Mouse (Mus musculus) thymus, postnatal 10 days (tissue): Measurements from ENCODE around the gene Bbs9.

Source experiments
- DNase-seq, 2 experiments: peaks; one replicate each; pipeline ENCODE4 v3.0.0; 2021; ENCODE audit warnings: low spot score in 2 of 2

The Bbs9 gene

DNA sequence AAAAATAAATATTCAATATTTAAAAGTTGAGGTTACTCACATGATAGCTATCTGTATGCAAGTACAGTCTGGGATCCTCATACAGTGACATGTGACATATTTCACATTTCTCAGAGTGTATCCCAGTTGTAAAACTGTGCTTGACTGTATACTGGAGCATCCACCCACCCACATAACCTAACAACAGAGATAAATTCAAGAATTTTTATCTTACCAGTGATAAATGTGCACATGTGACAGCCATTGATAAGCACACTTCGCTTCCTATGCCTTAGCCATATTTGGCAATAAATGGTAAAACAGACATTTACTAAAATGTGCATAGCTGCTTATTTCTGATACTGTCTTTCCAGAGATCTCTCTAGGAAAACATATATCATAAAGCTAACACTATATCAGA, 330.5 kb downstream of the Bbs9 start:
- DNase-seq: no peak

DNA sequence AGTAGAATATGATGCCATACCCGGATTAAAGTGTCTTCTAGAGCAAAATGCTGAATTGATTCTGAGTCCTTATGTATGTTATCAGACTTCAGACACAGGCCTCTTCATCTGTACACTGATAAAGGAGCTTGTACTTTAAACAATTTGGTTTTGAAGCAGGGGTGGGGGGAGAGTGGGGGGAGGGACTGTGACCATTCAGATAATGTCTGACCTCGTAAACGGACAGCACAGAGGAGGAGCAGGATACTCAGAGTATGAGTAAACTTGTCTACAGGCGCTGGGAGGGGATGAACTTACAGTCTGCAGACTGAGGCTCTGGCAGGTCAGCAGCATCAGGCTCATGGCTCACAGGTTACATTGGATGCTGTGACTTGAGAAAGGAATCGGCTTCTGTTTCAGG, 331.0 kb downstream of the Bbs9 start:
- no peak for DNase-seq

DNA sequence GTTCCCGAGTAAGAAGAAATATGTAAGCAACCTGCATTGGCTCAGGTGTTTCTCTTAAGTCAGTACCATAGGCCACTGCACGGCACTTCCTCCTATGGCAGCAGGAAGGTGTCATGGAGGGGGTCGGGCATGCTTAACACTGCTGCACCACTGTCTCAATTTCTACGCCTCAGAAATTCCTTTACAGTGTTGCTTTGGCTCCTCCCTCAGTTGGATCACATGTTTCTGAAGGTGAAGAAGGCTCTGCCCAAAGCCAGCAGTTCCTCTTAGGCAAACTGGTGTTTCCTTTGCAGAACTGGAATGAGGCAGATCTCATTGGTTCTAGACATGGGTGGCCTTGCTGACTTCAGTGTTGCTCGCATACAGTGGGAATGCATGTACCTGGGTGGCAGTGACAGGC, 332.2 kb downstream of the Bbs9 start:
- no peak for DNase-seq

DNA sequence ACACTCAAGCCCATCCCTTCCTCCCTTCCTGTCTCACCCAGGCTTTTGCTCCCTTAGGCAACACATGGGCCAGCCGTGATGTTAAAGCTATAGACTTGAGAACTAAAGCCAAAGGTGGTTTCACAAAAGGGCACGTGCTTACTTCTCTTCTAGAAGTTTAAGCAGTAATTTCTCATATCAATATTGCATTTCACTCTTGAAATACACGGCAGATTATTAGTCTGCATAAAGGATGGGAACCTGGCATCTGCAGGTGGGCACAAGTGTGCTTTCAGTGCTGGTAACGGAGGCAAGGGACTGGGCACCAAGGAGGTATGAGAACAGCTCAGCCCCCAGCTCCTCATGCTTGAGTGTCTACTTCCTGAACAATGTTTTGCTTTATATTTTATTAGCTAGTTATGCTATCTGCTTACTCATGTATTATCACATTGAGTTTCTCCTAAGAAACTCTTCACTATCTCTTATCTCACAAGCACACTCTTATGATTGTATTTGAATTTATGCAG, 334.2 kb downstream of the Bbs9 start:
- DNase-seq: no peak

DNA sequence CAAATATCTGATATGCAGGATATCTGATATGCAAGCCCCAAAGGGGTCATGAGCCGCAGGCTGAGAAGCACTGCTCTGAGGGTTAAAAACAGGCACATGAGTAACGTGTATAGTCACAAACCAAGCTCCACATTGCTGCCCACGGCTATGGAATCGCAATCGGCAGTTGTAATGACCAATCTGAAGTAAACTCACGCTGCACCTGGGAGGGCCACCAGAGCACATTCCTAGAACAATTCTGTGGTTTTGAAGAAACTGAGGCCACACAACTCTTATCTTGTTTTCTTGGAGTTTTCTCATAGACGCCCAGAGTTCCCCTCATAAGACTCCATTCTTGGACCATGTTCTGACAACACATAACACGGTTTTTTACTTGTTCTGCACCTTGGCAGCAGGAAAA, 334.9 kb downstream of the Bbs9 start:
- DNase-seq: no peak

DNA sequence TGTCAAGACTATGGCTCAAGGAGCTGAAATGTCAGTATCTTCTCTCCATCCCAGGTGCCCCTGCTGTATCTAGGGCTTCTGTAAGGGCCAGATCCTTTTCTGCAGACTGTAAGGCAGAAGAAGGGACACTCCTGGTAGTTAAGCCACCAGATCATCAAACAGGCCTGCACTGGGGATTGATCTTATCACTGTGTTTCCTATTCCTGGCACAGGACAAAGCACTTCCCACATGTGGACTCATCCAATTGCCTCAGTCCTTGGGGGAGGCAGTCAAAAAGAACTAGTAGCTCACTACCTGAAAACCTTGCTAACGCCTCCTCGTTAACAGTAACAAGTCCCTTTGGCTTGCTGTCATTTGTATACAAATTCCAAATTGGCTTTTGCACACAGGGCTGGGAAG, 336.4 kb downstream of the Bbs9 start:
- no peak for DNase-seq

DNA sequence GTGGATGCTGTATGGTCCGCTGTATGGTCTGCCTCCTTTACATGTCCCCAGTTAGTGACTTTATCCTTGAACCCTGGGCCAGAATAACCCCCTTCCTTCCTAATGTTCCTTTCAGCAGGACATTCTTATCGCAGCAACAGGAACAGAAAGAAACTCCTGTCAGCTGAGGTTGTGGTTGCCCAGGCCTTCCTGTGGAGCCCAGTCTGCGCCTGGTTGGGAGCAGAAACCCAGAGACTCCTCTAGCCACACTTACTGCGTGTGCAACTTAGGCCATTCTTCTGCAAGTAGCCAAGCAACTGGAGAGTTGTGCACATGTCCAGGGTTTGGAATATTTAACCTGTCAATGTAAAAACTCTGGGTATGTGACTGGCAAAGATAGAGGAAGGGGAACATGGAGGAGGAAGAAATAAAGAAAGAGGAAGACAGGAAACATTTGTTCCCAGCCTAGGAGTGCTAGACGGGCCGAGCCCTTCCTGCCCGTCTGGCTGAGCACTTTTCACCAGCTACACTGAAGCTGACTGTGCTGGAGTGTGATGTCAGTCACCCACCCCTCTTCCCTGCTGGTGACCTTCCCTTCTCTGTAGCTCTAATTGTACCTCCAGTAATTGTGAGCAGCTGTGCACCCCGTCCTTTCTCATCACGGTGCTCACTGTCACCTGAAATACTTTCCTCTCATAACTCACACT, 339.0 kb downstream of the Bbs9 start:
- no peak for DNase-seq

DNA sequence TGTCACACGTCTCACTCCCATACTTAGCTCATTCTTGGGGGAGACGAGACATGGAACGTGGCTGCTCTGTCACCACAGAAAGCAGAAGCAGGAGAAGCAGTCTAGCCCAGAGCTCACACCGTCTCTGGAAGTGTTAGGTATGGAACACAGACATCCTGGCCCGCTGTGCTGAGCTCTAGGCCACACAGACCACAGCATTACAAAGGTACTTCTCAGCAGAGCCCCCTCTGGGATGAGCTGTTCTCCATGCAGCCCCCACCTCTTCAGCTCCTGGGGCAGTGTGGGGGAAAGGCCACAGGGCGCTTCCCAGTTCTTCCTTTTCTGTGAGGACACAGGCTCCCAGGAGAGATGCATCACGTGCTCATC, 339.6 kb downstream of the Bbs9 start:
- no peak for DNase-seq

DNA sequence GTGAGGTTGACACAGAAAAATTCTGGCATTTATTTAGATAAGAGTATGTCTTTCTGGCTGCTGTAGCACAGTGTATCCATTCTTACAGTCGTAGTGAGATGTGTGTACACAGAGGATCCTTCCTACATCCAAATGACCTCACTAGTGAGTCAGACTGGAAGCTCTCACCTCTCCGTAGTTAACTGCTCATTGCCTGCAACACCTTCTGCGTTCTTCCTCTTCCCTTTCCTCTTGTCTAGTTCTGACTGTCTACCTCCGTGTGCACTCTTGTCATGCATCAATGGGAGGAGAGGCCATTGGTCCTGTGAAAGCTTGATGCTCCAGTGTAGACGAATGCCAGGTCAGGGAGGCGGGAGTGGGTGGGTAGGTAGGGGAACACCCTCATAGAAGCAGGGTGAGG, 344.0 kb downstream of the Bbs9 start:
- no peak for DNase-seq

DNA sequence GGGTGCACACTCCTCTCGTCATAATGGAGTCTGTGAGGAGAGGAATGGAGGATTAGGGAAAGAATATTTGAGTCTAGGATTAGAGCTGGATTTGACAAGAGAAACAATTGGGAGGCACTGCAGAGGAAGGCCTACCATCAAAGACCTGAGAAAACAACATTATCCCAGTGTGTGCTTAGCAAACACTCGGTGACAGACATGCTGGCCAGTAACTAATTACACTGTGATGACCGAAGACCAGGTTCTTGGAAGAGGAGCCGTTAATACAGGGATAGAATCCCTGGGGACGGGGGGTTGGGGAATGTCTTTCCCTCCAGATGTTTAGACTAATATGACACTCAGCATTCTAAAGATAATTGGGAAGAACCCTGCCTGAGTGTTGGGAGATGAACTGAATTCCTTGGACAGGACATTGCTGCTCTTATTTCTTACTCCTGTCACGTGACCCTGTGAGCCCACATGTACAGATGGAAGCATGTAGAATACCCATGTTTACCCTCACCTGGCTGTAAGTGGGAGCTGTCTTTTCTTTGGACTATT, 345.2 kb downstream of the Bbs9 start:
- DNase-seq: no peak

DNA sequence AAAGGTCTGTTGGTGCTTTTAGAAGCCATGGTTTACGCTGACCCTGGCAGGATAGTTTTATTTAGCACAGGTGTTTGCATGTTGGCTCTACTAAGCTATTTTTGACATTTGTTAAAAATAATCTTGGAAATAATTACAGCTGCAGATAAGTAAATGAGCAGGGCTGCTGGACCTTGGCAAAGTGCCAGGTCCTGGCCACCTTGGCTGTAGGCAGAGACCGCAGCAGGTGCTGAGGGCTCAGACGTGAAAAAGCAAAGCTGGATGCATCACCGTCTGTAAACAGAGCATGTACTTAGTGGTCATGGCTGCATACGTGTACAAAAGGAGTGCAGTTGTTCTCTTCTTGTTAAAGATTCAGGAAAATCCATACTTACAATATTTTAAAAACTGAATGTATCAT, 347.3 kb downstream of the Bbs9 start:
- DNase-seq: no peak

DNA sequence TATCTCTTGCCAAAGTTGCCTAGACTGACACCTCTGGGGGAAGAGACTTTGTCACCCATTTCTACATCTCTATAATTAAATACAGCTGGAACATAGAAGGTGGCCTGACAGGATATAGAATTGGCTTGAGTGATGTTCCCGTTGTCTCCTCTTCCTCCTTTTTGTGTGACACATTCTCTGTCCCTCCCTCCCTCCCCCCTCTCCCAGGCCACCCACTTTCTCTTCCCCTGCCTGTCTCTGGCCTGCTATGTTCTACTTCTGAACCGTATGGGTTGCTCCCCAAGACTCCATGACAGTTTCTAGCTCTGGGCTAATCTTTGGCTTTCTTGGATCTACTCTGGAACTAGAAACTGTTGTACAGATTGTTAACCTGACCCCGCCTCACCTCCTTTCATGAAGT, 348.3 kb downstream of the Bbs9 start:
- no peak for DNase-seq

DNA sequence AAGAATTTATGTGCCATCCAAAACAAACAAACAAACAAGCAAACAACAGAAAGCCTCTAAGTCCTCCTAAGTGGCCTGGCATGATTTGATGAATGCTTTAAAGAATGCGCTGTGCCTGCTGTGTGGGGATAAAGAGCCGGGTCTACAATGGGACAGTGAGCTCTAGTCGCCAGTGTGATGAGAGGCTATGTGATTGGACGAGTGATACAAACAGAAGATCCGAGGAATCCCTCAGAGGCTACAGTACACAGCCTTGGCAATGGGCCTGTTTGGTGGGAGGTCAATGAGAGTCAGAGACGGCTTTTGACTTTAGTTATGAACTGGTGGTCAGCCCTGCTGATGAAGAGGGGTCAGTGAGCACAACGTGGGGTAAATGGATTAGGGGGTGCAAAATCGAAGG, 349.4 kb downstream of the Bbs9 start:
- no peak for DNase-seq

DNA sequence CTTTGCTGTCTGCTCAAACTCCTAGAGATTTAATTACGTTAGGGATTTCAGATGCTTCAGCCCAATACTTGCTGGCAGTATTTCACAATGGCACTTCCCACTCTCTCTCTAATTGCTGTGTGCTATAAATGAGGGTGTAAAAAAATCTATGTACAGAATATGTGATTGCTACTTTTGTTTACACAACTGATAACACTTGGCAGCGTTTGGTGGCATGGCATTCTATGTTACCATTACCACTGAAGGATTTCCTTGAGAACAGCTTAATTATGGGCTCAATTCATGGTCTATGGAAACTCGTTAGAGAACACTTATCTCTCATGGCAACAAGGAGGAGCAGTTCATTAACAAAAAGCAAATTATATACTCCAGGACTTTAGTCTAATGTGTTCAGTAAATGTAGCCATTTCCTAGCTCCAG, 351.1 kb downstream of the Bbs9 start:
- DNase-seq: no peak

DNA sequence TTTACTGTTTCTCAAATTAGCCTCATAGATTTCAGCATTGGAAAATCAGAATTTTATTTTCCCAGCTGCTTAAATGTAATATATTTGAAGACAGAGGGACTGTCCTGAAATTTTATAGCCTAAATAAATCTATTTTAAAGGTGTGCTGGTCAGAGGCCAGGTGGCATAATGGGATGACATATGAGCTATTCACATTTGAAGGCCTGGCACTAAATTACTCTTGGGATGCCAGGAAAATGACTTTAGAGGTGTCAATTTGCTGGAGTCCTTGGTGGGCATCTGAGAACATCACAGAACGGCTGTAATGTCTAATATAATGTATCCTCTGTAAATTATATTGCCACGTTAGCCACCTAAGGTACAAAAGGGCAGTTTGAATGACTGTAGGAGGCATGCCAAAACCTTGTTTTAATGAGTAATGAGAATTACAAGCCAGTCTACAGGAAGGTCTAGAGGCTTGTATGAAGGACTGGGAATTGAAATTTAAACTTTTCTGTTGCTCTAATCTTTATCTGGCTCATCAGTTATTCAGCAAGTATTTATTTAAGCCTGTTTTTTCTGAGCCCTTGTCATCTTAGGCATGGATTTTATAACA, 351.8 kb downstream of the Bbs9 start:
- DNase-seq: no peak

DNA sequence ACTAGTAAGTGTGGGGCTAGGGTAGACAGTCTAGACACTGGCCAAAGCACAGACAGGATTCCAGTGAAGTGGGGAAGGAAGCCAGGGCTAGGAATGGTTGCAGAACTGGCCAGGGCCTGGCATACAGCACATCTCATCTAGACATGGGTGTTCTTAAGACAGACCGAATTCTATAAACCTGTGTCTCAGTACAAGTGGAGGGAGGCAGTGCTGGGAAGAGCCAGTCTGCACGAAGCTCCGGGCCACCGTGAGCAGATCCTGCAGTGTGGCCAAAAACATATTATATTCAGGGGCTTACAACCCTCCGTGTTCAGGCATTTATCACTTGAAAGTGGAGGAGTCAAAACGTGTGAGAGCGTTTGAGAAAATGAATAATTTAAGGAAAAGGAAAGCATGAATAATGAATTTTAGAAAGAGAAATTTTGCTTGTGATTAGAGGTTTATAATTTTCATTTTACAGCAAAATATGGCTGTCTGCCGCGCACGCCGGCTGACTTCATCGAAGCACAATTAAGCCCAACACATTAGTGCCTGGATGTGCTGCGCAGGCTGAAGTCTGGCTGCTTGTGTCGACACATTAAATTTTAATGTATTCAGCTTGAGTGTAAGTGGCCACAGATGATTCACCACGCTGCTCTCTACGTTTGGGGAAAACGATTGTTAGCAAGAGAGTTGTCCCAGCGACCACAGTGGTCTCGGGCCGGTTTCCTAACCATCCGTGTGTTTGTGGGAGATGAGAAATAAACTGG, 353.9 kb downstream of the Bbs9 start:
- DNase-seq: no peak

DNA sequence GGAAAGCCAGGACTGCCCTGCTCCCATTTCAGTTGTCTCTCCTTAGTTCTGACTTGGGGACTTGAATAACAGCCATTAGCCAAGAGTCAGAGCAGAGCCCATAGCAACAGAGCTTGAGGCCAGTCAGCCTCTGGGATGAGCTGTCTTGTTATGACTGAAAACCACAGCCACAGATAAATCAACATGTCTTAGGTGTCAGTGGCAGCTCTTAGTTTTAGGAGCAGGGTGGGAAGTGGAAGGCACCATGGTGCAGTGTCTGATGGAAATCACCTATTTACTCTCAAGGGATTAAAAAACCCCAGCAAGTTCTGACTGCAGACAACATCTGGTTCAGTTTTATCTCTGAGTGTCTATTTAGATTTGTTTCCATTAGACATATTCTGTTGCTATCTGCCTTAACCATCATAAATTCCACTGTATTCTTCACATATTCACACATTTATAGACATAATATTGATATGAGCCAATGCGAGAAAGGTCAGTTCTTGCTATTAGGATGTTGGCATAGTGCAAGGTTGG, 359.5 kb downstream of the Bbs9 start:
- no peak for DNase-seq

DNA sequence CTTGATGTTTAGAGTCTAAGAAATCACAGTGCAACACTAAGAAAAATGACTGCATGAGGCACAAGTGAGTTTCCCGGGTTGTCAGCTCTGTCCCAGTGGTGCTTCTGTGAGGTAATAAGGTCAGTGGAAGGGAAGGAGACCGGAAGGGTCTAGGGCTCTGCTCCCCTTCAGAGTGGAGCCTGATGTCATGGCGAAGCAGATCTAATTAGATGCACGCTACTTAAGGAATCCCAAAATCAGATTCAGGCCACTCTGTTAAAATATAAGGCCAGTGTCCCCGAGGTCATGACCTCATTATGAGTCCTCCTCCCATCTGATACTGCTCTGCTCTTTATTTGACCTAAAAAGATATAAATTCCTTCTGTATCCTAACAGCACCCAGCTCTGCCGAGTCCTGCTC, 361.5 kb downstream of the Bbs9 start:
- no peak for DNase-seq

DNA sequence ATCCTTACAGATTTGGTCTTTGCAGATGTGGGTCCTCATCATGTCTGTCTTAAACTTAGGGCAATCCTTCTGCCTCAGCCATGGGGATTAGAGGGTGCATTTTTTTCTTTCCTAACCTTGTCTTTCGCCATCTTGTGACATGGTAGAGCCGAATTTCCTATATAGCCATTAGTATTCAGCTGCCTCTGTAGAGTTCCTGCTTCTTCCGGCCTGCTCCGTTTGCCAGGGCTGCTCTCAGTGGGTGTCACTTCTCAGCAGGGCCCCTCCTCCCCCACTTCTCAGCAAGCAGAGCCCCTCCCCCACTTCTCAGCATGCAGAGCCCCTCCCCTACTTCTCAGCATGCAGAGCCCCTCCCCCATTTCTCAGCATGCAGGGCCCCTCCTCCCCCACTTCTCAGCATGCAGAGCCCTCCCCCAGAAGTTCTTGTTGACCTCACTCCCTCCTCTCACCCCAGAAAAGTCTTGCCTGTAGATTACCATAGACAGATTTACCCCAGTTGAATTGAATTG, 362.2 kb downstream of the Bbs9 start:
- no peak for DNase-seq

DNA sequence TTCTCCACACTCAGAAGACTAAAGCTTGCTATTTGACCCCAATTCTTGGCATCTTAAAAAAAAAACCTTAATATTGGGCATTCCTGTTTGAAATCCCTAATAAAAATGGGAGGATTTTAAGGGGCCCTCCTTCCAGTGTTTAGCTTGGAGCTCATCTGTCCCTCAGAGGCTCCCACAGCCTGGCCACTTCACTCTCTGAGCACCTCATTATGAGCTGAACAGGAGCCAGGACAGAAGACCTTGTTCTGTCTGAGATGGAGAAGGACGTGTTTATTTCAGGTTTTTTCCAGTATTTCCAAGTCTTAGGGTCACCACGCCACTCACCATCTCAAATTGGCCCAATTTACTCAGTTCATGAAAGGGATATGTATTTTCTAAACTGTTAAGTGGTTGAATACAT, 370.5 kb downstream of the Bbs9 start:
- DNase-seq: no peak

DNA sequence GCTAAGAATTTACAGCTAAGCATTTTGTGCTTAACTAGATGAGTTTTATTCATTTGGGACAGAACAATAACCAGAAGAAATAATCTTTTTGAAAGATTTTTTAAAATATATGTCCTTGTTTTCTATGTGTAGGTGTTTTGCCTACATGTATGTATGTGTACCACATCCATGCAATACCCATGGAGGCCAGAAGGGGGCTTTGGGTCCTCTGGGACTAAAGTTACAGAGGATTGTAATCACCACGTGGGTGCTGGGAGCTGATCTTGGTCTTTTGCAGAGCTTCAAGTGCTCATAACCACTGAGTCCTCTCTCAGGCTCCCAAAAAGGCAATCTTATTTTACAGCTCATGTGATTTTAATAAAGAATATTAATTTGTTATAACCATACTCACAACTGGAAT, 371.3 kb downstream of the Bbs9 start:
- DNase-seq: no peak

DNA sequence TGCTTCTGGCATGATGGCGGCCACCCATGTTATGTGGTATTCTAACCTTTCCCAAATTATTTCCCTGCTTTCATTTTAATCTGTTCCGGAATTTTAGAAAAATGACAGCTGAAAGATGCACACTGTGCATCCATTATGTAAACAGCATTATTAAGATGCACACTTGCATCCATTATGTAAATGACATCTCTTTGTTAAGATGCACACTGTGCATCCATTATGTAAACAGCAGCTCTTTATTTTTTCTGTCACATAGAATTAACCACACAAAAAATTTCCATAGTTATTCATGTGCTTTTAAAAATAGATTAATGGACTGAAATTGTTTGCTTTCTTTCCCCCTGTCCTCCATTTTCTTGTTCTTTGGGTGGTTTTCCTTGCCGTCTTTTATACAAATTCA, 373.3 kb downstream of the Bbs9 start:
- DNase-seq: no peak
